Mouse (Mus musculus) MEL (cell line): ENCODE measurements around the gene Herc4.

ENCODE experiments used
- CTCF ChIP-seq, 3 experiments: IDR thresholded peaks in 2 of 3; conservative IDR thresholded peaks in 1 of 3; 2 replicates each; pipeline ENCODE4 v1.5.1; 2011 to 2012; ENCODE audit warnings: low read length in 3 of 3, low read depth in 2 of 3, mild to moderate bottlenecking in 2 of 3, improper control_type of control experiment in 1 of 3, inconsistent platforms in 1 of 3, mixed read lengths in 1 of 3, moderate library complexity in 1 of 3; ENCODE audit not compliant: control insufficient read depth in 1 of 3, insufficient read depth in 1 of 3, poor library complexity in 1 of 3, severe bottlenecking in 1 of 3
- E2F4 ChIP-seq: IDR thresholded peaks from 2 replicates; pipeline ENCODE4 v1.6.1; 2011; ENCODE audit warnings: low read depth, low read length, improper control_type of control experiment, borderline replicate concordance
- ELF1 ChIP-seq: IDR thresholded peaks from 2 replicates; pipeline ENCODE4 v1.6.1; 2014; ENCODE audit warnings: low read depth, mild to moderate bottlenecking, inconsistent platforms, low read length, improper control_type of control experiment, moderate library complexity
- GATA1 ChIP-seq: IDR thresholded peaks from 2 replicates; pipeline ENCODE4 v1.6.1; 2011; ENCODE audit warnings: low read depth, low read length, improper control_type of control experiment
- HCFC1 ChIP-seq: IDR thresholded peaks from 2 replicates; pipeline ENCODE4 v1.6.1; 2012; ENCODE audit warnings: low read depth, mild to moderate bottlenecking, inconsistent platforms, low read length, improper control_type of control experiment, moderate library complexity
- MAFK ChIP-seq: IDR thresholded peaks from 2 replicates; pipeline ENCODE4 v1.6.1; 2011; ENCODE audit warnings: low read depth, mild to moderate bottlenecking, low read length, improper control_type of control experiment, borderline replicate concordance
- MAZ ChIP-seq: IDR thresholded peaks from 2 replicates; pipeline ENCODE4 v1.6.1; 2012; ENCODE audit warnings: low read depth, mild to moderate bottlenecking, inconsistent platforms, low read length, improper control_type of control experiment
- NRF1 ChIP-seq: IDR thresholded peaks from 2 replicates; pipeline ENCODE4 v1.6.1; 2014; ENCODE audit warnings: low read depth, mild to moderate bottlenecking, inconsistent platforms, low read length, improper control_type of control experiment, moderate library complexity; ENCODE audit not compliant: poor library complexity, insufficient read depth, severe bottlenecking
- POLR2A ChIP-seq, 2 experiments: IDR thresholded peaks; 2 replicates each; pipeline ENCODE4 v1.6.1; 2011 to 2012; ENCODE audit warnings: low read length in 2 of 2, mild to moderate bottlenecking in 2 of 2, control low read depth in 1 of 2, improper control_type of control experiment in 1 of 2, low read depth in 1 of 2, moderate library complexity in 1 of 2; ENCODE audit not compliant: control insufficient read depth in 1 of 2, insufficient read depth in 1 of 2, poor library complexity in 1 of 2
- POLR2AphosphoS5 ChIP-seq: IDR thresholded peaks from 2 replicates; pipeline ENCODE4 v1.6.1; 2012; ENCODE audit warnings: low read depth, borderline replicate concordance, mild to moderate bottlenecking, inconsistent platforms, low read length, moderate library complexity, mixed read lengths
- RCOR1 ChIP-seq: IDR thresholded peaks from 2 replicates; pipeline ENCODE4 v1.6.1; 2012; ENCODE audit warnings: low read depth, mild to moderate bottlenecking, inconsistent platforms, low read length, improper control_type of control experiment
- TCF12 ChIP-seq: IDR thresholded peaks from 2 replicates; pipeline ENCODE4 v1.6.1; 2014; ENCODE audit warnings: low read depth, mild to moderate bottlenecking, inconsistent platforms, low read length, improper control_type of control experiment, moderate library complexity

DNA sequence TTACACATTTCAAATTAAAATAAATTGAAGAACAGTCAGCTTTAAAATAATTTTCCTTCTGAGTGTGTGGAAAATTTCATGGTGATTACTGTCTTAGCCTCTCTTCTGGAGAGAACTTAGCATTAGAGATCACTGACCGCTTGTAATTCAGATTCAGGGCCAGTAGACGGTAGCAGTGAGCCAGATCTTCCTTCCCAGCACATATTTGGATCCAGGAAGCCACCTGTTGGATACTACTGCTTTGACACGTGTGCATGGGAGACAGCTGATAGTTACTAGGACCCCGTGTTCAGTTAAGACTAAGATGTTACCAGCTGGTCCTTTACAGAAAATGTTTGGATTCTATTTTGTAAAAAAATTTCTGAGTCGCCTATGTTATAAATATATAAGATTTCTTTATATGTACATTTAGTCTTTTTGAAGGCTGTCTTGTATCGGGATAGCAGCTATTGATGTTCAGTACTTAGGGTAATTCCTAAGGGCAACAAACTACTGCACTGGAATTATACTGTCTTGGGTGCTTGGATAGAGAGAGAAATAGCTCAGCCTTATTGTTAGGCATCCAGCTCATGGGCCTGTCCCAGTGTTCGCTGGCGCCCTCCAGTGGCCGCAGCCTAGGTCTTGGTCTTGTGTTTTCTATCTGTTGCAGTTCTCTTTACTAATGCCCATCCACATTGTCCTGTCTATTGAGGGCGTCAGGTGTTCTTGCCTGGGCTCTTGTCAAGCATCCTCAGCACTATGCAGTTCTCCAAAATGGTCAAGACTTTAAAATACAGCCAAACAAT is 65.2 kb downstream of the Herc4 start:
- no peak for TF ChIP-seq POLR2AphosphoS5
- peak; percentile 85 to 92 (median 91) for TF ChIP-seq CTCF (IDR thresholded peaks at IDR 0.05 in 2 of 3, conservative IDR thresholded peaks at IDR 0.05 in 1 of 3; ENCODE audit: control insufficient read depth in 1 of 3, insufficient read depth in 1 of 3, low read depth in 2 of 3, low read length in 3 of 3, poor library complexity in 1 of 3, severe bottlenecking in 1 of 3)
- TF ChIP-seq MAFK: no peak
- TF ChIP-seq GATA1: no peak
- no peak for TF ChIP-seq HCFC1
- TF ChIP-seq MAZ: no peak
- TF ChIP-seq RCOR1: no peak
- no peak for TF ChIP-seq E2F4
- TF ChIP-seq TCF12: no peak
- TF ChIP-seq NRF1: no peak
- TF ChIP-seq ELF1: no peak
- TF ChIP-seq POLR2A (IDR thresholded peaks at IDR 0.05; ENCODE audit: control insufficient read depth in 1 of 2, insufficient read depth in 1 of 2, low read depth in 1 of 2, low read length in 2 of 2, poor library complexity in 1 of 2): no peak
